Mouse (Mus musculus) liver, embryonic 14.5 days (tissue): Measurements from ENCODE around the gene Pik3c2g. TPM values are rescaled to one million over a fixed set of nuclear protein-coding genes. Genes with fewer than 3 reads are reported as not detected.
"Not testable (repeated sequence)": the region's sequence is repeated elsewhere in the genome, so short reads cannot be mapped to it uniquely, and the experiment has no call there.

Experiments
- ATAC-seq: fragments of 200-750 bp; cut with Nextera tagmentation; 2 replicates; pipeline ENCODE4 v1.8.0; 2017; ENCODE audit warnings: moderate number of reproducible peaks, mild to moderate bottlenecking, moderate library complexity; ENCODE audit not compliant: insufficient read depth
- DNase-seq, 3 experiments: peaks; one replicate each; pipeline ENCODE4 v3.0.0-alpha.2; 2012 to 2013; ENCODE audit warnings: low read depth in 3 of 3, low spot score in 3 of 3
- H3K27ac ChIP-seq: fragments of 300-500 bp; sonication (generic); 2 replicates; pipeline ENCODE4 v1.5.1; 2014; ENCODE audit warnings: moderate library complexity, mild to moderate bottlenecking, control low read depth, inconsistent platforms
- H3K27me3 ChIP-seq: fragments of 300-500 bp; sonication (generic); 2 replicates; pipeline ENCODE4 v1.6.1; 2014; ENCODE audit warnings: mild to moderate bottlenecking, low read length, moderate library complexity; ENCODE audit not compliant: control insufficient read depth, insufficient read depth
- H3K36me3 ChIP-seq: fragments of 300-500 bp; sonication (generic); replicated peaks from 2 replicates; pipeline ENCODE4 v1.6.1; 2014; ENCODE audit warnings: low read depth; ENCODE audit not compliant: control insufficient read depth, insufficient read depth
- H3K4me1 ChIP-seq, 2 experiments: fragments of 200-500 bp in 1 of 2; fragments of 300-500 bp in 1 of 2; sonication (generic) in 1 of 2; replicated peaks; 2 replicates each; pipeline ENCODE4 v1.6.1; 2012 to 2014; ENCODE audit warnings: antibody characterized with exemption in 1 of 2, inconsistent platforms in 1 of 2, low read length in 1 of 2; ENCODE audit not compliant: control insufficient read depth in 2 of 2, insufficient read depth in 2 of 2
- H3K4me2 ChIP-seq: fragments of 300-500 bp; sonication (generic); 2 replicates; pipeline ENCODE4 v1.6.1; 2014; ENCODE audit warnings: low read depth, mild to moderate bottlenecking, control low read depth, moderate library complexity
- H3K4me3 ChIP-seq, 2 experiments: fragments of 200-500 bp in 1 of 2; fragments of 300-500 bp in 1 of 2; sonication (generic) in 1 of 2; 2 replicates each; pipeline ENCODE4 v1.5.1; 2012 to 2014; ENCODE audit warnings: low read depth in 2 of 2, low read length in 2 of 2, mild to moderate bottlenecking in 2 of 2, control low read depth in 1 of 2, inconsistent platforms in 1 of 2, moderate library complexity in 1 of 2; ENCODE audit not compliant: insufficient read depth in 1 of 2
- H3K9ac ChIP-seq: fragments of 300-500 bp; sonication (generic); replicated peaks from 2 replicates; pipeline ENCODE4 v1.6.1; 2014; ENCODE audit warnings: mild to moderate bottlenecking, control low read depth, moderate library complexity
- H3K9me3 ChIP-seq: fragments of 300-500 bp; sonication (generic); 2 replicates; pipeline ENCODE4 v1.6.1; 2016; ENCODE audit warnings: low read length, mixed read lengths; ENCODE audit not compliant: control insufficient read depth
- CTCF ChIP-seq: IDR thresholded peaks from 2 replicates; pipeline ENCODE4 v1.5.1; 2016; ENCODE audit warnings: antibody characterized with exemption, low read depth, control low read depth
- EP300 ChIP-seq: IDR thresholded peaks from 2 replicates; pipeline ENCODE4 v1.6.1; 2016; ENCODE audit warnings: antibody characterized with exemption, low read depth
- WGBS: fragments of 180-500 bp; shearing (Covaris S2); extraction: QIAGEN DNeasy Blood & Tissue Kit; methylation state at CpG from one replicate; pipeline ENCODE4 v1.1.7; 2014; ENCODE audit not compliant: insufficient replicate concordance; 5-methylcytosine and 5-hydroxymethylcytosine counted together
- polyA plus RNA-seq, 2 experiments: library from polyadenylated mRNA; depleted of rRNA in 1 of 2; stranded (reverse) in 1 of 2; unstranded in 1 of 2; fragments of >200 nt; fragmentation: Nextera tagmentation in 1 of 2; extraction: Ambion mirVana in 1 of 2; gene quantifications; 2 replicates each; pipeline versions ENCODE4 v1.2.1 to v1.2.3; 2012 to 2014

Pik3c2g gene
- polyA plus RNA-seq, 2 experiments: 1.2 to 1.3 TPM

DNA sequence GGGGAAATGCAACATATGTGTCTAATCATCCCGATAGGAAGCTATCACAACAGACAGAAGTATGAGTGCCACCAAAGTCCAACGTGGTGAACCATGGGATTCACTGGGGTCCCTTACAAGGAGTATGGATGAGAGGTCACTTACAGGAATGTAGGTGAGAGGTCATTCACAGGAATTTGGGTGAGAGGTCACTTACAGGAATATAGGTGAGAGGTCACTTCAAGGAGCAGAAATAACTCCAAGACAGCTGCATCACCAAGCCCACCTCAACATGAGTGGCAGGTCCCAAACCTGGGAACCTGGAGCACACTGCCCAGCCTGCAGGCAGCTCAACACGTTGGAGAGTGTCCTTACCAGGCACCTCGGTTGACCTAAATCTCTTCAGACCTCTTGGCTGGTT is 314.8 kb downstream of the Pik3c2g start:
- TF ChIP-seq CTCF: no peak
- TF ChIP-seq EP300: no peak
- Histone ChIP-seq H3K4me1 (no peaks in the 10 kb centered on the region), H3K9me3 (no peaks in the 10 kb centered on the region), H3K36me3 (no peaks in the 10 kb centered on the region), H3K4me3 (no peak overlapping the region), H3K27ac (no peak overlapping the region), H3K4me2 (no peak overlapping the region), H3K9ac (no peak overlapping the region), H3K27me3 (no peaks in the 10 kb centered on the region)
- DNase-seq (no peak), ATAC-seq (no peak)
- WGBS: 39% methylated on average over 4 of the region's 4 CpGs

DNA sequence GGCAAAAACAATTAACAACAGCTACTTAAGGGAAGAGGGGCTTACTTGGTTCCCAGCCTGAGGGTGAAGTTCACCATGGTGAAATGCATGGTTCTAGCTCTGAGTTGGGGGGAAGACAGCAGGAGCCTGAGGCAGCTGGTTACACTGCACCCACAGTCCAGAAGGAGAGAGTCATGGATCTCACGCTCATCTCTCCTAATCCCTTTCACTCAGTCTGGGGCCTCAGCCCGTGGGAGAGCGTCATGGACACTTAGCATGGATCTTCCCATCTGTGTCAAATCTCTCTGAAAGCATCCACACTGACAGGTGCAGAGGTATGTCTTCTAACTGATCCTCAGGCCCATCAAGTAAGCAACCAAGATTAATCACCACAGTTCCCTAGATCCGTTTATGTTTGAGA is 320.1 kb downstream of the Pik3c2g start:
- ATAC-seq (no peak), DNase-seq (no peak)
- H3K4me1 ChIP-seq: no peaks in the 10 kb centered on the region
- no peak overlapping the region for H3K4me2 ChIP-seq
- no peak overlapping the region for H3K9ac ChIP-seq
- no peaks in the 10 kb centered on the region for H3K27me3 ChIP-seq
- 53% methylated on average over 4 of the region's 4 CpGs for whole genome bisulfite sequencing
- H3K9me3 ChIP-seq: no peaks in the 10 kb centered on the region
- no peak overlapping the region for H3K4me3 ChIP-seq
- TF ChIP-seq CTCF (no peak), EP300 (no peak)
- no peaks in the 10 kb centered on the region for H3K36me3 ChIP-seq
- H3K27ac ChIP-seq: no peak overlapping the region

- H3K9ac ChIP-seq: no peak overlapping the region
- DNase-seq: no peak
- 69% methylated on average over 12 of the region's 12 CpGs for WGBS
- TF ChIP-seq CTCF: no peak
- TF ChIP-seq EP300: no peak
- ATAC-seq: no peak
- H3K9me3 ChIP-seq: no peaks in the 10 kb centered on the region
- no peak overlapping the region for H3K4me2 ChIP-seq
- no peaks in the 10 kb centered on the region for H3K4me1 ChIP-seq
- no peak overlapping the region for H3K27ac ChIP-seq
- H3K36me3 ChIP-seq: no peaks in the 10 kb centered on the region
- H3K4me3 ChIP-seq: no peak overlapping the region
- H3K27me3 ChIP-seq: no peaks in the 10 kb centered on the region
These were observed 322.1 kb downstream of the Pik3c2g start for GRCm38 (mm10) chr6:139908997-139909669.

- H3K27ac ChIP-seq: no peak overlapping the region
- no peak overlapping the region for H3K4me3 ChIP-seq
- H3K4me2 ChIP-seq: no peak overlapping the region
- ATAC-seq (no peak), DNase-seq (no peak)
- H3K27me3 ChIP-seq: no peaks in the 10 kb centered on the region
- no peak for TF ChIP-seq CTCF
- no peak for TF ChIP-seq EP300
- WGBS: 43% methylated on average over 5 of the region's 5 CpGs
- H3K36me3 ChIP-seq: no peaks in the 10 kb centered on the region
- no peaks in the 10 kb centered on the region for H3K9me3 ChIP-seq
- no peaks in the 10 kb centered on the region for H3K4me1 ChIP-seq
- no peak overlapping the region for H3K9ac ChIP-seq
These were observed 341.7 kb downstream of the Pik3c2g start for GRCm38 (mm10) chr6:139928766-139929165.

DNA sequence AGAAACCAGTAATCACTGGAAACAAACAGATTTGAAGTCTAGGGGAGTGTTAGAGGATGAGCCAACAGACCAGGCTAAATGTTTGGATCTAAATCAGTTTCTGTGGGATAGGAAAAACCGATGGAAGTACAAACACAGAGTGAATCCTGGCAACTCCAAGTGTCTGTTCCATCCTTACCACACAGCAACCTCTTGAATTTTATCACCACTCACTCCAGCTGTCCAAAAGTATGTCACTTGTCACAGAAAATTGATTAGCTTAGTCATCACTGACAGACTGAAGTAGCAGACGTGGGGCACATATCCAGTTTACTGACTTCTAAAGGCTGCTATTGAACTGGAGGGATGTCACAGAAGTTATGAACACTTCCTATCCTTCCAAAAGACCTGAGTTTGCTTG is 347.8 kb downstream of the Pik3c2g start:
- no peaks in the 10 kb centered on the region for H3K36me3 ChIP-seq
- no peaks in the 10 kb centered on the region for H3K4me1 ChIP-seq
- H3K4me3 ChIP-seq: no peak overlapping the region
- H3K9me3 ChIP-seq: no peaks in the 10 kb centered on the region
- ATAC-seq (no peak), DNase-seq (no peak)
- no peak overlapping the region for H3K4me2 ChIP-seq
- H3K27ac ChIP-seq: no peak overlapping the region
- no peaks in the 10 kb centered on the region for H3K27me3 ChIP-seq
- no peak overlapping the region for H3K9ac ChIP-seq
- WGBS: 22% methylated on average over 2 of the region's 2 CpGs
- no peak for TF ChIP-seq CTCF
- TF ChIP-seq EP300: no peak

GRCm38 (mm10) chr6:139937581-139937980 is 350.6 kb downstream of the Pik3c2g start:
- ATAC-seq, H3K9ac ChIP-seq, H3K9me3 ChIP-seq, DNase-seq, H3K4me1 ChIP-seq, H3K4me2 ChIP-seq, H3K4me3 ChIP-seq, H3K27me3 ChIP-seq, H3K27ac ChIP-seq, H3K36me3 ChIP-seq: not testable (repeated sequence)
- 63% methylated on average over 4 of the region's 4 CpGs for WGBS
